Mouse (Mus musculus) ES-Bruce4 (cell line): Measurements from ENCODE around the gene Gm47996. TPM values are rescaled to one million over a fixed set of nuclear protein-coding genes. Genes with fewer than 3 reads are reported as not detected.

ENCODE experiments used
- H3K27ac ChIP-seq: 2 replicates; pipeline ENCODE4 v1.5.1; 2012; ENCODE audit warnings: low read length, inconsistent platforms; ENCODE audit not compliant: insufficient read depth
- H3K27me3 ChIP-seq: 2 replicates; pipeline ENCODE4 v1.6.1; 2012; ENCODE audit warnings: mild to moderate bottlenecking, low read length, inconsistent platforms; ENCODE audit not compliant: control insufficient read depth, poor library complexity, insufficient read depth, severe bottlenecking
- H3K36me3 ChIP-seq: 2 replicates; pipeline ENCODE4 v1.6.1; 2012; ENCODE audit warnings: inconsistent platforms, mild to moderate bottlenecking, low read length, moderate library complexity; ENCODE audit not compliant: control insufficient read depth, poor library complexity, insufficient read depth, severe bottlenecking
- H3K4me1 ChIP-seq: one replicate; pipeline ENCODE4 v1.8.1; 2011; ENCODE audit warnings: low read length; ENCODE audit not compliant: control insufficient read depth, insufficient read depth
- H3K4me3 ChIP-seq: 2 replicates; pipeline ENCODE4 v1.5.1; 2011; ENCODE audit warnings: low read depth, mild to moderate bottlenecking, low read length
- H3K9ac ChIP-seq: 2 replicates; pipeline ENCODE4 v1.6.1; 2012; ENCODE audit warnings: low read depth, mild to moderate bottlenecking, inconsistent platforms; ENCODE audit not compliant: poor library complexity, severe bottlenecking
- H3K9me3 ChIP-seq: replicated peaks from 2 replicates; pipeline ENCODE4 v1.6.1; 2012; ENCODE audit warnings: mild to moderate bottlenecking, low read length, inconsistent platforms; ENCODE audit not compliant: control insufficient read depth, poor library complexity, insufficient read depth, severe bottlenecking
- CTCF ChIP-seq: IDR thresholded peaks from one replicate; pipeline ENCODE4 v1.8.1; 2011; ENCODE audit warnings: low read depth, low read length
- EP300 ChIP-seq: IDR thresholded peaks from 2 replicates; pipeline ENCODE4 v1.6.1; 2011; ENCODE audit warnings: low read depth, low read length; ENCODE audit not compliant: insufficient read depth
- POLR2A ChIP-seq: IDR thresholded peaks from one replicate; pipeline ENCODE4 v1.8.1; 2011; ENCODE audit warnings: low read length; ENCODE audit not compliant: insufficient read depth
- polyA plus RNA-seq: library from polyadenylated mRNA; stranded (reverse); fragments of >200 nt; gene quantifications from 2 replicates; pipeline ENCODE4 v1.2.4, GENCODE M21; 2011; ENCODE audit warnings: low read depth; ENCODE audit not compliant: missing spikeins, insufficient read depth, insufficient read length

Gm47996 gene
- polyA plus RNA-seq, 1 experiment: not detected

DNA sequence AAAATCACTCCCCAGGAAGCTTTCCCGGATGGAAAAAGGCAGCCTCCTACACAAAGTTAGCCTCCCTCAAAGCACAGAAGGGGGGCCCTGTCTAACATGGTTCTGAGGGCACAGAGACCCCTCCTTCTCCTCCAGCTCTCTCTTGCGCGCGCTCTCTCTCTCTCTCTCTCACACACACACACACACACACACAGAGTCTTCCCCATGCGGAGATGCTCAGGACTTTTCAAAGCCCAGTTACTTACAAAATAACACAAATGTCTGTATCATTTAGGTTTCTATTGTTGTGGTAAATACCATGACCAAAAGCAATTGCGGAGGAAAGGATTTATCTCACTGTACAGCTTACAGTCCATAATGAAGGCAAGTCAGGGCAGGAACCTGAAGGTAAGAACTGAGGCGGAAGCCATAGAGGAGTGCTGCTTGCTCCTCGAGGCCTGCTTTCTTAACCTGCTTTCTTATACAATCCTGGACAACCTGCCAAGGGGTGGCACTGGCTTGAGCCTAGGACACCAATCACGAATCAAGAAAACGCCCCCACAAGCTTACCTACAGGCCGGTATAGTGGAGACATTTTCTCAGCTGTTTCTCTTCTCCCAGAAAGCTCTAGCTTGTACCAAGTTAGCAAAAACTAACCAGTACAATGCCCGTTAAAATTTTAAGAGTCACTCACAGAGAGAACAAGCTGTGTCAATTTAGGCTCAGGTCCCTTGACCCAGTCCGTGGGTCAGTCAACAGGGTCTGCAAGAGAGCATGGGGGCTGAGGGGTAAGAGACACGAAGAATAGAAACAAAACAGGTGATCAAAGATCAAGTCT lies 41.5 kb downstream of the Gm47996 start:
- Histone ChIP-seq H3K36me3 (no peaks in the 10 kb centered on the region), H3K27me3 (no peaks in the 10 kb centered on the region; the same call in 1 of the 2 replicates), H3K9me3 (no peaks in the 10 kb centered on the region), H3K27ac (no peak overlapping the region), H3K4me3 (no peak overlapping the region), H3K4me1 (no peaks in the 10 kb centered on the region), H3K9ac (no peak overlapping the region)
- TF ChIP-seq CTCF (no peak), POLR2A (no peak), EP300 (no peak)

DNA sequence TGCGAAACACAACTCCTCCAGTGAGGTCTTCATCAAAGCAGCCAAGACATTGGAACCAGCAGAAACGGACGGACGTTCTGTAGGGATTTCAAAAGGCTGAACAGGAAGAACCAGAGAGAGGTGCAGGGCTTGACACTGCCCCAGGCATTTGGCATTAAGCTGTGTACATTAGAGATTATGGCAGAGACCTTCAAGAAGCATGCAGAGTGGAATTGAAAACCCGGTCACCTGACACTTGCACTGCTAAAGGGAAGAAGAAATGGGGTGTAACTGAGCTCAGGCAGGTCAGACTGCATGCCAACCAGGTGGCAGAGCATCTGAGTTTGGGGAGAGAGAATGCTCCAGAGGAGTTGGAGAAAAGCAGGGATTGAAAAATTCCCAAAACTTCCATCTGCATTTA lies 45.5 kb downstream of the Gm47996 start:
- no peak for TF ChIP-seq CTCF
- TF ChIP-seq POLR2A: no peak
- TF ChIP-seq EP300: no peak

DNA sequence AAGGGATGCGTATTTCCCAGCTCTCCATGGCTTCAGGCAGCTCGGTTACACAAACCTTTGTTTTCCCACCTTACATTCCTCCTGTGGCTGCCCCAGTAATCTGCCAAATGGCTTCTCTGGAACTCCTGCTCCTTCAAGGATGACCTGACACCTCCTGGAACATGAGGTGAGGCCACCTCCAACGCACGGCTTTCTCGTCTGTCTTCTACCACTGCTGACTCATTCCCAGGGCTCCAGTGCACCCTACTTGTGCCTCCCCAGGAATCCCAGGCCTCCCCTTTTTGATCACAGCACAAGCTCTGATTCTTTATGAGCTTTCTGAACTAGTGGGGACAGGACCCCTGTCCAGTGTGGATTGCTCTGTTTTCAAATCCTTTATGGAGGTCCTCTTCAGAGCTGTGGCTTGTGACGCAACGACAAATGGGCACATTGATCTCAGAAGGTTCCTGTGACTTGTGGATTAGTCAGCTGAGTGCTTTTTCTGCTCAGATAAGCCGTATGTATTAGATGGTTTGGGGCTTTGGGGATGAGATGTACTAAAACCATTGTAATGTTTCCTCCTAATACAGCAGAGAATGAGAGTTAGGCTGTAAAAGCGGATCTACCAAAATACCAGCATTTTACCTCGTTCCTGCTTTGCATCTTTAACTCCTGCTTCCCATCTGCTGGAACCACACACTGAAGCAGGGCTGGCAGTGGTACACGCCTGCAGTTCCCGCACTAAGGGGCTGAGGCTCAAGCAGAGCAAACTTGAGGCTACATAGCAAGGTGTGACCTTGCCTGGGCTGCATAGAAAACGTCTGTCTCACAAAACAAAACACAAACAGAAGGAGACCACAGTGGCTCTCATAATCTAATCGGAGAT lies 48.4 kb downstream of the Gm47996 start:
- Histone ChIP-seq H3K9ac (no peak overlapping the region), H3K27me3 (no peaks in the 10 kb centered on the region), H3K36me3 (no peaks in the 10 kb centered on the region), H3K4me1 (no peaks in the 10 kb centered on the region), H3K9me3 (no peaks in the 10 kb centered on the region), H3K4me3 (no peak overlapping the region), H3K27ac (no peak overlapping the region)
- no peak for TF ChIP-seq POLR2A

More for the DNA sequence above, 45.5 kb downstream of the Gm47996 start:
- Histone ChIP-seq H3K4me1 (no peaks in the 10 kb centered on the region), H3K4me3 (no peak overlapping the region), H3K36me3 (no peaks in the 10 kb centered on the region), H3K27me3 (no peaks in the 10 kb centered on the region), H3K9ac (no peak overlapping the region), H3K9me3 (no peaks in the 10 kb centered on the region), H3K27ac (no peak overlapping the region)

DNA sequence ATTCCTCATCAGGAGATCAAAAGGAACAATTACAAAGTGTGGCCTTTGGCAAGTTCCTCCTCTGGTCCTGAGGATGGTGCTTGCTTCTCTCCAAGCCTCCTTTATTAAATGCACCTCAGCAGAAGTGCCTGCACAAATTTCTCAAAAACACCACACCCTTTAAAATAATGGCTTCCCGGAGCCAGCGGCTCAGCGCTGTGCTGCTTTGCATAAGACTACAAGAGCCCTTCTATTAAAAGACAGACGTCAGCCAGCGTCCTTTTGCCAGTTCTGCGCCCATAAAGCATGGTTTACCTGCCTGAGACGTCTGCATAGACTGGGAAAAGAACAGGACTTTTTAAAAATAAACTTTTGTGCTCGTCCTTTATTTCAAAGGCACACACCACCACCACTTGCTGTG lies 49.1 kb downstream of the Gm47996 start:
- no peak overlapping the region for H3K4me3 ChIP-seq
- no peaks in the 10 kb centered on the region for H3K27me3 ChIP-seq
- TF ChIP-seq CTCF: no peak
- TF ChIP-seq EP300: no peak
- no peak for TF ChIP-seq POLR2A
- H3K4me1 ChIP-seq: no peaks in the 10 kb centered on the region
- H3K9me3 ChIP-seq: no peaks in the 10 kb centered on the region
- no peak overlapping the region for H3K9ac ChIP-seq
- H3K27ac ChIP-seq: no peak overlapping the region
- no peaks in the 10 kb centered on the region for H3K36me3 ChIP-seq

Other genes starting within 250 kb of the Gm47996 start
- gene Hmcn1, start 216.7 kb upstream of the Gm47996 start, polyA plus RNA-seq: 1.4 and 1.6 TPM in 2 replicates
- gene Gm47985, start 27.6 kb upstream of the Gm47996 start, polyA plus RNA-seq: not detected in 2 replicates
- not detected in 2 replicates for gene Gm8947, start 17.8 kb upstream of the Gm47996 start, polyA plus RNA-seq
- gene Gm47995, start 11.7 kb upstream of the Gm47996 start, polyA plus RNA-seq: 0.75 TPM in 1 of 2 replicates, not detected in the other
- not detected in 2 replicates for gene 3110040M04Rik, start 6.0 kb upstream of the Gm47996 start, polyA plus RNA-seq
- gene Ivns1abp, start 134.3 kb downstream of the Gm47996 start, polyA plus RNA-seq: 140 and 156 TPM in 2 replicates
- gene Swt1, start 218.3 kb downstream of the Gm47996 start, polyA plus RNA-seq: 95.9 and 109 TPM in 2 replicates
- gene Trmt1l, start 218.4 kb downstream of the Gm47996 start, polyA plus RNA-seq: 43.3 and 47.6 TPM in 2 replicates